Mouse (Mus musculus) frontal cortex, postnatal 36 days (tissue): ENCODE measurements around the gene Eftud2.

Source experiments
- DNase-seq, 2 experiments: peaks; one replicate each; pipeline ENCODE4 v3.0.0; 2022; ENCODE audit warnings: low spot score in 2 of 2

The Eftud2 gene

GRCm38 (mm10) chr11:102879558-102879957, 1.2 kb downstream of the Eftud2 start:
- DNase-seq: no peak

- DNase-seq: peak; percentile 57 to 77
These were observed 5.9 kb downstream of the Eftud2 start for GRCm38 (mm10) chr11:102874801-102875334.

- peak; percentile 41 to 70 for DNase-seq
These were observed 16.5 kb downstream of the Eftud2 start for GRCm38 (mm10) chr11:102864272-102864671.

- peak; percentile 47 to 67 for DNase-seq
These were observed 20.9 kb downstream of the Eftud2 start for GRCm38 (mm10) chr11:102859933-102860332.

- peak in 1 of 2 experiments; percentile 28 for DNase-seq
These were observed 21.8 kb downstream of the Eftud2 start for GRCm38 (mm10) chr11:102858951-102859350.

- no peak for DNase-seq
These were observed 24.8 kb downstream of the Eftud2 start for GRCm38 (mm10) chr11:102855941-102856340.

GRCm38 (mm10) chr11:102853760-102854159, 27.0 kb downstream of the Eftud2 start:
- no peak for DNase-seq

GRCm38 (mm10) chr11:102851883-102852282, 28.9 kb downstream of the Eftud2 start:
- DNase-seq: peak in 1 of 2 experiments; percentile 38

- DNase-seq: no peak
These were observed 34.9 kb downstream of the Eftud2 start for GRCm38 (mm10) chr11:102845926-102846325.

GRCm38 (mm10) chr11:102838616-102839150, 42.1 kb downstream of the Eftud2 start:
- no peak for DNase-seq

GRCm38 (mm10) chr11:102838126-102838525, 42.7 kb downstream of the Eftud2 start:
- no peak for DNase-seq

- no peak for DNase-seq
These were observed 43.4 kb downstream of the Eftud2 start for GRCm38 (mm10) chr11:102837385-102837784.

- no peak for DNase-seq
These were observed 44.6 kb downstream of the Eftud2 start for GRCm38 (mm10) chr11:102836146-102836545.

- DNase-seq: no peak
These were observed 45.2 kb downstream of the Eftud2 start, which contains the start of gene Higd1b for GRCm38 (mm10) chr11:102835549-102835948. Gene Higd1b (plus strand): TSS chr11:102835849.

GRCm38 (mm10) chr11:102834219-102834618, 46.6 kb downstream of the Eftud2 start:
- DNase-seq: no peak

GRCm38 (mm10) chr11:102832700-102833297, 48.0 kb downstream of the Eftud2 start:
- DNase-seq: no peak

- DNase-seq: no peak
These were observed 50.5 kb downstream of the Eftud2 start for GRCm38 (mm10) chr11:102830276-102830675.

- no peak for DNase-seq
These were observed 53.7 kb downstream of the Eftud2 start for GRCm38 (mm10) chr11:102827097-102827496.

GRCm38 (mm10) chr11:102826476-102826875, 54.3 kb downstream of the Eftud2 start:
- no peak for DNase-seq

- DNase-seq: no peak
These were observed 59.6 kb downstream of the Eftud2 start for GRCm38 (mm10) chr11:102821231-102821630.

- no peak for DNase-seq
These were observed 60.4 kb downstream of the Eftud2 start for GRCm38 (mm10) chr11:102820432-102820831.

GRCm38 (mm10) chr11:102819783-102820385, 60.9 kb downstream of the Eftud2 start:
- DNase-seq: peak in 1 of 2 experiments; percentile 19
